In the genomic region with DNA sequence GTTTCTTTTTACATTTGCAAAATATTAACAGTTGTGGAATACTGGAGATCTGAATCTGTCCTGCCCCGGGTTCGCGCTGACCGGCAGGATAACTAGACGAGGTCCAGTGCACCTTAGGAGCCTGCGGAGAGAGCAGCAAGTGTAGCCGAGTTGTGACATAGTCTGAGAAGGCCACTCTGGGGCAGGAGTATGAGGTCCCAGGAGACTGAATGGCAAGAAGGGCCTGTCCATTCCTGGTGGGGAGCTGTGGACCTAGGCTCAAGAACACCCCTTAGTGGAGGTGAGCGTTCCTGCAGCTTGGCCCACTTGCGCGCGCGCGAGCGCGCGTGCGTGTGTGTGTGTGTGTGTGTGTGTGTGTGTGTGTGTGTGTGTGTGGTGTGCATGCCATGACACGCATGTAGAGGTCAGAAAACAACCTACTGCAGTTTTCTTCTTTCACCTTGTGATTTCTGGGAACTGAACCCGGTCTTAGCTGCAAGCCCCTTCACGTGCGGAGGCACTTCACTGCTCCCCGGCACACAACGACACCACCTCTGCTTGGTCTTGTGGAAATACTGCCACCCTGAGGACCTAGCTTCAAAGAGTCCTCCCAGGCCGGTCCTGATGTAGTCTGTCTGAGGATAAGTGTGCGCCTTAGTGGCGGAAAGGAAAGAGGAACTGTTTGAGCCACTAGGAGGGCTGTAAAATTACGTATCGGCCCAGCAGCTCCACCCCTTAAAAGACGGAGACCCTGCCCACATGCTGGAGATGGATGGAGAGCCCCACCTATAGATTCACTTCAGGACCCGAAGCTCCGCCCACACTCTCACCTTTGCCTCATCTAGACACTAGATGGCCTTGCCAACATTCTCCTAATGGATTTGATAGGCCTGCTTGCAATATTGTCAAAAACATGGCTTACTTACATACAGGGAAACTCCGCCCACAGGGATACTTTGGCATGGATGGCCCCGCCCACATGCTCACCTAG, we compare ENCODE assay signal across 9 mouse cellular contexts. TPM values are rescaled to one million over a fixed set of nuclear protein-coding genes. Genes with fewer than 3 reads are reported as not detected.
DNase-seq lines count a peak whose midpoint lies in the region; ATAC-seq and TF ChIP-seq lines count a peak whose summit lies in the region.
"Had no signal": no experiment of that assay in that cellular context is flagged by ENCODE, and none has a peak within 500 bp of the region (broad histone marks: within the 10 kb centered on the region; RNA-seq: fewer than 3 reads in every experiment).

No protein-coding gene starts in this region.

- 3% methylated on average over 33 of the region's 33 CpGs for WGBS in intestine, embryonic 14.5 days
- WGBS in limb, embryonic 14.5 days = 5% methylated on average over 33 of the region's 33 CpGs
- 5% methylated on average over 32 of the region's 33 CpGs for WGBS in midbrain, embryonic 13.5 days

- no peaks in the 10 kb centered on the region for H3K36me3 ChIP-seq in intestine, embryonic 14.5 days (ENCODE audit: control insufficient read depth, insufficient read depth, low read length)
- no peaks in the 10 kb centered on the region for H3K36me3 ChIP-seq in limb, embryonic 14.5 days (ENCODE audit: control insufficient read depth, insufficient read depth, low read length)
- no peaks in the 10 kb centered on the region for H3K36me3 ChIP-seq in midbrain, embryonic 13.5 days

- no peaks in the 10 kb centered on the region for H3K9me3 ChIP-seq in intestine, embryonic 14.5 days (ENCODE audit: control insufficient read depth, low read length)
- H3K9me3 ChIP-seq in limb, embryonic 14.5 days (ENCODE audit: control insufficient read depth, low read length) = no peaks in the 10 kb centered on the region
- no peaks in the 10 kb centered on the region for H3K9me3 ChIP-seq in midbrain, embryonic 13.5 days

- peak overlapping the region; percentile 55 for H3K4me2 ChIP-seq in intestine, embryonic 14.5 days (ENCODE audit: low read length)
- peak overlapping the region; percentile 57 for H3K4me2 ChIP-seq in limb, embryonic 14.5 days (replicated peaks; ENCODE audit: low read depth, low read length, severe bottlenecking)
- H3K4me2 ChIP-seq in midbrain, embryonic 13.5 days (replicated peaks) = peak overlapping the region; percentile 40

- H3K4me3 ChIP-seq in intestine, embryonic 14.5 days (ENCODE audit: low read depth, low read length) = peak overlapping the region; percentile 24
- H3K4me3 ChIP-seq in limb, embryonic 14.5 days (replicated peaks; ENCODE audit: low read length) = peak overlapping the region; percentile 27
- peak overlapping the region; percentile 20 for H3K4me3 ChIP-seq in midbrain, embryonic 13.5 days (replicated peaks)

- peak; percentile 88 for ATAC-seq in intestine, embryonic 14.5 days (replicated peaks; ENCODE audit: low FRiP score, low TSS enrichment, low read depth)
- peak; percentile 67 for ATAC-seq in limb, embryonic 14.5 days (ENCODE audit: low FRiP score, low read depth)
- ATAC-seq in midbrain, embryonic 13.5 days = peak; percentile 45

- peak overlapping the region; percentile 90 for H3K27ac ChIP-seq in intestine, embryonic 14.5 days (ENCODE audit: low read depth)
- no peak overlapping the region for H3K27ac ChIP-seq in limb, embryonic 14.5 days (replicated peaks; ENCODE audit: low read depth, low read length)
- no peak overlapping the region for H3K27ac ChIP-seq in midbrain, embryonic 13.5 days

- TF ChIP-seq POLR2A in limb, embryonic 14.5 days (IDR thresholded peaks at IDR 0.05; ENCODE audit: borderline replicate concordance, extremely low read depth, insufficient read depth, insufficient read length) = no peak

- H3K27me3 ChIP-seq in intestine, embryonic 14.5 days (replicated peaks; ENCODE audit: control insufficient read depth, insufficient read depth, low read length) = no peaks in the 10 kb centered on the region
- no peaks in the 10 kb centered on the region for H3K27me3 ChIP-seq in limb, embryonic 14.5 days (ENCODE audit: control insufficient read depth, insufficient read depth, low read length)
- H3K27me3 ChIP-seq in midbrain, embryonic 13.5 days = peaks cover 20% of the 10 kb centered on the region

- DNase-seq in right cerebral cortex, postnatal 10 days (ENCODE audit: low spot score in 2 of 2) = peak; percentile 46 to 47
- DNase-seq in right cerebral cortex, postnatal 25 days = no peak
- peak; percentile 27 for DNase-seq in cerebellum, adult 9-10 months
- DNase-seq in forelimb bud, embryonic 11.5 days (ENCODE audit: low read depth, low spot score) = peak; percentile 51
- peak; percentile 79 for DNase-seq in intestine, embryonic 14.5 days (ENCODE audit: low spot score)
- peak; percentile 69 for DNase-seq in limb, embryonic 14.5 days (ENCODE audit: low spot score)
- DNase-seq in testis, postnatal 10 days (ENCODE audit: low spot score) = peak; percentile 65

- H3K4me1 ChIP-seq in intestine, embryonic 14.5 days (replicated peaks; ENCODE audit: control insufficient read depth, insufficient read depth, low read length) = peaks cover 4% of the 10 kb centered on the region; the same call in 1 of the 2 replicates
- H3K4me1 ChIP-seq in limb, embryonic 14.5 days (ENCODE audit: control insufficient read depth, insufficient read depth, low read length) = peaks cover 10% of the 10 kb centered on the region
- H3K4me1 ChIP-seq in midbrain, embryonic 13.5 days (replicated peaks) = peaks cover 10% of the 10 kb centered on the region

- H3K9ac ChIP-seq in intestine, embryonic 14.5 days (ENCODE audit: low read length) = peak overlapping the region; percentile 43
- peak overlapping the region; percentile 34; the same call in 1 of the 2 replicates for H3K9ac ChIP-seq in limb, embryonic 14.5 days (ENCODE audit: low read depth, low read length, severe bottlenecking)
- 0 out of 2 replicates have a peak overlapping the region, but pooled peaks have one; percentile 12 for H3K9ac ChIP-seq in midbrain, embryonic 13.5 days (replicated peaks)

RNA-seq across cellular contexts. Expression of a gene that starts 19.4 kb away (rescaled TPM):
- polyA plus RNA-seq in intestine, embryonic 14.5 days (2014; fragmentation: Nextera tagmentation; extraction: Ambion mirVana) = 78.1 and 78.3 TPM in 2 replicates
- 48.4 and 50.0 TPM in 2 replicates for polyA plus RNA-seq in limb, embryonic 14.5 days (2012; rRNA removed)
- 49.3 and 61.5 TPM in 2 replicates for polyA plus RNA-seq in limb, embryonic 14.5 days (2014; fragmentation: Nextera tagmentation; extraction: Ambion mirVana)
- polyA plus RNA-seq in midbrain, embryonic 13.5 days (2015; fragmentation: Nextera tagmentation; extraction: Ambion mirVana) = not detected in 2 replicates

RNA-seq across cellular contexts. Expression of a gene that starts 19.9 kb away (rescaled TPM):
- polyA plus RNA-seq in intestine, embryonic 14.5 days (2014; fragmentation: Nextera tagmentation; extraction: Ambion mirVana) = 113 and 143 TPM in 2 replicates
- polyA plus RNA-seq in limb, embryonic 14.5 days (2012; rRNA removed) = 7.2 and 8.8 TPM in 2 replicates
- polyA plus RNA-seq in limb, embryonic 14.5 days (2014; fragmentation: Nextera tagmentation; extraction: Ambion mirVana) = 14.7 and 18.3 TPM in 2 replicates
- polyA plus RNA-seq in midbrain, embryonic 13.5 days (2015; fragmentation: Nextera tagmentation; extraction: Ambion mirVana) = 1.7 and 1.8 TPM in 2 replicates

RNA-seq across cellular contexts. Expression of a gene that starts 34.0 kb away (rescaled TPM):
- 22.7 and 24.6 TPM in 2 replicates for polyA plus RNA-seq in intestine, embryonic 14.5 days (2014; fragmentation: Nextera tagmentation; extraction: Ambion mirVana)
- polyA plus RNA-seq in limb, embryonic 14.5 days (2012; rRNA removed) = 14.8 and 14.9 TPM in 2 replicates
- 18.9 and 21.3 TPM in 2 replicates for polyA plus RNA-seq in limb, embryonic 14.5 days (2014; fragmentation: Nextera tagmentation; extraction: Ambion mirVana)
- 7.5 and 7.7 TPM in 2 replicates for polyA plus RNA-seq in midbrain, embryonic 13.5 days (2015; fragmentation: Nextera tagmentation; extraction: Ambion mirVana)

RNA-seq across cellular contexts. Expression of a gene that starts 42.8 kb away (rescaled TPM):
- 99.7 and 104 TPM in 2 replicates for polyA plus RNA-seq in intestine, embryonic 14.5 days (2014; fragmentation: Nextera tagmentation; extraction: Ambion mirVana)
- 83.2 and 94.3 TPM in 2 replicates for polyA plus RNA-seq in limb, embryonic 14.5 days (2012; rRNA removed)
- polyA plus RNA-seq in limb, embryonic 14.5 days (2014; fragmentation: Nextera tagmentation; extraction: Ambion mirVana) = 64.7 and 67.4 TPM in 2 replicates
- polyA plus RNA-seq in midbrain, embryonic 13.5 days (2015; fragmentation: Nextera tagmentation; extraction: Ambion mirVana) = 50.7 and 51.2 TPM in 2 replicates

RNA-seq across cellular contexts. Expression of a gene that starts 50.8 kb away (rescaled TPM):
- polyA plus RNA-seq in intestine, embryonic 14.5 days (2014; fragmentation: Nextera tagmentation; extraction: Ambion mirVana) = 0.23 TPM in 1 of 2 replicates, not detected in the other
- 0.33 TPM in 2 replicates for polyA plus RNA-seq in limb, embryonic 14.5 days (2012; rRNA removed)
- not detected in 2 replicates for polyA plus RNA-seq in limb, embryonic 14.5 days (2014; fragmentation: Nextera tagmentation; extraction: Ambion mirVana)
- 0.26 and 0.35 TPM in 2 replicates for polyA plus RNA-seq in midbrain, embryonic 13.5 days (2015; fragmentation: Nextera tagmentation; extraction: Ambion mirVana)
- polyA plus RNA-seq: cortical plate, adult 2 months had no signal

Comparison
In these comparisons a context has a peak if more than half of its experiments do, and no peak if none do; other contexts are left out.
1. RNA of a gene that starts 19.4 kb away (polyA plus RNA-seq): 78.1 to 78.3 TPM in intestine, embryonic 14.5 days and 48.4 to 61.5 TPM in limb, embryonic 14.5 days; not detected in midbrain, embryonic 13.5 days; every median in the first group is over 10 times any median in the second.
2. Peak in every context shown above with its lines, with median percentiles within 50 percentile points of each other: ATAC-seq, H3K4me2 ChIP-seq, H3K4me3 ChIP-seq and H3K9ac ChIP-seq.